Mouse (Mus musculus) brain, embryonic 14.5 days (tissue): Measurements from ENCODE around the gene Rmdn2.

Experiments used
- CTCF ChIP-seq: fragments of 200-500 bp; IDR thresholded peaks from 2 replicates; pipeline ENCODE4 v1.5.1; 2012; ENCODE audit warnings: inconsistent platforms, mild to moderate bottlenecking, moderate library complexity, borderline replicate concordance; ENCODE audit not compliant: insufficient read depth, insufficient read length; ENCODE audit errors: extremely low read depth
- POLR2A ChIP-seq: fragments of 200-500 bp; IDR thresholded peaks from 2 replicates; pipeline ENCODE4 v1.6.1; 2012; ENCODE audit warnings: mild to moderate bottlenecking, inconsistent platforms, borderline replicate concordance; ENCODE audit not compliant: poor library complexity, insufficient read depth, insufficient read length, severe bottlenecking; ENCODE audit errors: extremely low read depth

- TF ChIP-seq CTCF, result no peak
- no peak for TF ChIP-seq POLR2A
Observed at GRCm38 (mm10) chr17:79657785-79658184, 46.1 kb downstream of the Rmdn2 start.
